Mouse (Mus musculus): Measurements from ENCODE around the gene Zswim3. TPM values are rescaled to one million over a fixed set of nuclear protein-coding genes. Genes with fewer than 3 reads are reported as not detected.

Zswim3 gene
- polyA plus RNA-seq, 1 experiment: 2.5 TPM

- H3K27ac ChIP-seq (ENCODE audit: insufficient read depth, low read length): peak overlapping the region; percentile 89
- no peak for DNase-seq (ENCODE audit: low read depth in 1 of 2, low spot score in 2 of 2)
- H3K4me1 ChIP-seq (ENCODE audit: control insufficient read depth, insufficient read depth, insufficient read length): peaks cover 8% of the 10 kb centered on the region; the same call in 1 of the 2 replicates
- peaks cover 3% of the 10 kb centered on the region for H3K36me3 ChIP-seq (ENCODE audit: control insufficient read depth, insufficient read depth, low read length)
- H3K27me3 ChIP-seq (ENCODE audit: control insufficient read depth, insufficient read depth, low read length): no peaks in the 10 kb centered on the region
- no peak for TF ChIP-seq CTCF (IDR thresholded peaks at IDR 0.05; ENCODE audit: extremely low read depth, insufficient read depth, insufficient read length, insufficient replicate concordance)
- TF ChIP-seq POLR2A (IDR thresholded peaks at IDR 0.05; ENCODE audit: low read depth, low read length): no peak
- peak overlapping the region; percentile 73 for H3K4me3 ChIP-seq (ENCODE audit: extremely low read depth, insufficient read depth, insufficient read length)
- 2% methylated on average over 21 of the region's 21 CpGs for WGBS
These were observed 427 bp downstream of the Zswim3 start for GRCm38 (mm10) chr2:164805332-164805718.

GRCm38 (mm10) chr2:164806614-164807013, 1.7 kb downstream of the Zswim3 start:
- Histone ChIP-seq H3K36me3 (ENCODE audit: control insufficient read depth, insufficient read depth, low read length) (peaks cover 1% of the 10 kb centered on the region; the same call in 1 of the 2 replicates), H3K4me3 (ENCODE audit: extremely low read depth, insufficient read depth, insufficient read length) (no peak overlapping the region), H3K27ac (ENCODE audit: insufficient read depth, low read length) (no peak overlapping the region), H3K27me3 (ENCODE audit: control insufficient read depth, insufficient read depth, low read length) (no peaks in the 10 kb centered on the region), H3K4me1 (ENCODE audit: control insufficient read depth, insufficient read depth, insufficient read length) (peaks cover 8% of the 10 kb centered on the region; the same call in 1 of the 2 replicates)
- WGBS: 93% methylated on average over 7 of the region's 7 CpGs
- TF ChIP-seq POLR2A (IDR thresholded peaks at IDR 0.05; ENCODE audit: low read depth, low read length): no peak
- no peak for TF ChIP-seq CTCF (IDR thresholded peaks at IDR 0.05; ENCODE audit: extremely low read depth, insufficient read depth, insufficient read length, insufficient replicate concordance)
- DNase-seq (ENCODE audit: low read depth in 1 of 2, low spot score in 2 of 2): no peak

- no peak for DNase-seq (ENCODE audit: low read depth in 1 of 2, low spot score in 2 of 2)
- no peak for TF ChIP-seq CTCF (IDR thresholded peaks at IDR 0.05; ENCODE audit: extremely low read depth, insufficient read depth, insufficient read length, insufficient replicate concordance)
- no peak for TF ChIP-seq POLR2A (IDR thresholded peaks at IDR 0.05; ENCODE audit: low read depth, low read length)
These were observed 8.7 kb downstream of the Zswim3 start for GRCm38 (mm10) chr2:164813557-164813956.

GRCm38 (mm10) chr2:164815348-164815747, 10.4 kb downstream of the Zswim3 start:
- DNase-seq (ENCODE audit: low read depth in 1 of 2, low spot score in 2 of 2): no peak
- 63% methylated on average over 5 of the region's 5 CpGs for WGBS
- Histone ChIP-seq H3K36me3 (ENCODE audit: control insufficient read depth, insufficient read depth, low read length) (0 out of 2 replicates have a peak, but pooled peaks cover 2% of the 10 kb centered on the region), H3K4me3 (ENCODE audit: extremely low read depth, insufficient read depth, insufficient read length) (no peak overlapping the region), H3K27me3 (ENCODE audit: control insufficient read depth, insufficient read depth, low read length) (no peaks in the 10 kb centered on the region), H3K27ac (ENCODE audit: insufficient read depth, low read length) (no peak overlapping the region), H3K4me1 (ENCODE audit: control insufficient read depth, insufficient read depth, insufficient read length) (no peaks in the 10 kb centered on the region)
- TF ChIP-seq CTCF (IDR thresholded peaks at IDR 0.05; ENCODE audit: extremely low read depth, insufficient read depth, insufficient read length, insufficient replicate concordance) (no peak), POLR2A (IDR thresholded peaks at IDR 0.05; ENCODE audit: low read depth, low read length) (no peak)

More at GRCm38 (mm10) chr2:164813557-164813956, 8.7 kb downstream of the Zswim3 start:
- H3K27ac ChIP-seq (ENCODE audit: insufficient read depth, low read length): no peak overlapping the region
- no peaks in the 10 kb centered on the region for H3K4me1 ChIP-seq (ENCODE audit: control insufficient read depth, insufficient read depth, insufficient read length)
- 84% methylated on average over 2 of the region's 2 CpGs for WGBS
- H3K27me3 ChIP-seq (ENCODE audit: control insufficient read depth, insufficient read depth, low read length): no peaks in the 10 kb centered on the region
- H3K36me3 ChIP-seq (ENCODE audit: control insufficient read depth, insufficient read depth, low read length): 0 out of 2 replicates have a peak, but pooled peaks cover 1% of the 10 kb centered on the region
- no peak overlapping the region for H3K4me3 ChIP-seq (ENCODE audit: extremely low read depth, insufficient read depth, insufficient read length)

GRCm38 (mm10) chr2:164815821-164816220, 10.9 kb downstream of the Zswim3 start:
- Histone ChIP-seq H3K27ac (ENCODE audit: insufficient read depth, low read length) (no peak overlapping the region), H3K4me3 (ENCODE audit: extremely low read depth, insufficient read depth, insufficient read length) (no peak overlapping the region), H3K36me3 (ENCODE audit: control insufficient read depth, insufficient read depth, low read length) (0 out of 2 replicates have a peak, but pooled peaks cover 3% of the 10 kb centered on the region), H3K4me1 (ENCODE audit: control insufficient read depth, insufficient read depth, insufficient read length) (no peaks in the 10 kb centered on the region), H3K27me3 (ENCODE audit: control insufficient read depth, insufficient read depth, low read length) (no peaks in the 10 kb centered on the region)
- no peak for DNase-seq (ENCODE audit: low read depth in 1 of 2, low spot score in 2 of 2)
- TF ChIP-seq CTCF (IDR thresholded peaks at IDR 0.05; ENCODE audit: extremely low read depth, insufficient read depth, insufficient read length, insufficient replicate concordance) (no peak), POLR2A (IDR thresholded peaks at IDR 0.05; ENCODE audit: low read depth, low read length) (no peak)
- WGBS: 92% methylated on average over 8 of the region's 8 CpGs

DNA sequence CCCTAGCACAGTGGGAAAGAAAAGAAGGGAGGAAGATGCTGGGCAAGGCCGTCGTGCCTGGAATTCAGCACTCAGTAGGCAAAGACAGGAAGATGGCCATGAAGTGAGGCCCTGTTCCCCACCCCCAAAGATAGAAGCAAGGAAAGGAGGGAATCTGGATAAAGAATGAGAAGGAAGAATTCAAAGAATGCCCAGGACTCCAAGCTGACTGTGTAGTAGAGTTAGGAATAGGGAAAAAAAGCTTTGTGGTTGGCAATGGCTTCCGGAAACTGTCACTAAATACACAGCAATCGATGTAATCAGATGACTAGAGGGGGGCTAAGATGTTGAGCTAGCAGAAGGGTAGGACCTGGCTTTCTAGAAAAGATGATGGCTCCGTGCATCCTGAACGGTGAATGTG, 12.3 kb downstream of the Zswim3 start:
- Histone ChIP-seq H3K36me3 (ENCODE audit: control insufficient read depth, insufficient read depth, low read length) (peaks cover 6% of the 10 kb centered on the region; the same call in 1 of the 2 replicates), H3K4me1 (ENCODE audit: control insufficient read depth, insufficient read depth, insufficient read length) (no peaks in the 10 kb centered on the region), H3K4me3 (ENCODE audit: extremely low read depth, insufficient read depth, insufficient read length) (no peak overlapping the region), H3K27me3 (ENCODE audit: control insufficient read depth, insufficient read depth, low read length) (no peaks in the 10 kb centered on the region), H3K27ac (ENCODE audit: insufficient read depth, low read length) (no peak overlapping the region)
- WGBS: 91% methylated on average over 6 of the region's 6 CpGs
- DNase-seq (ENCODE audit: low read depth in 1 of 2, low spot score in 2 of 2): no peak
- TF ChIP-seq POLR2A (IDR thresholded peaks at IDR 0.05; ENCODE audit: low read depth, low read length): no peak

DNA sequence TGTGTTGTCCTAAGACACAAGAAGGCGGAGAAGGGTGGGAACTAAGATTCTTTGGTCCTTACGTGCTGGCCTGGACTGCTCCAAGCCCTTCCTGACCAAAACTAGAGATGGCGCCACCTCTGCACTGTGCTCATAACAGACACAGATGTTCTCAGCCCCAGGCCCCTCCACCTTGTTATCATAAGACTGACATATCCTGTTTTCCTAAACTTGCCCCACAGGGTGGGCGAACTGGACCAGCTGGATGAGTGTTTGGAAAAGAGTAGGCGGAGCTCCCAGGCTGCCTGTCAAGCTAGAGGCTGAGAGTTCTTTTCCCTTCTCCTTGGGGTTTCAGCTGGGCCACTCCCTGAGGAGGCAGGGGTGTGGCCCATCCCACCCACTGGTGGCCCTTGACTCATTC, 12.8 kb downstream of the Zswim3 start:
- no peak for TF ChIP-seq CTCF (IDR thresholded peaks at IDR 0.05; ENCODE audit: extremely low read depth, insufficient read depth, insufficient read length, insufficient replicate concordance)
- TF ChIP-seq POLR2A (IDR thresholded peaks at IDR 0.05; ENCODE audit: low read depth, low read length): no peak
- no peak for DNase-seq (ENCODE audit: low read depth in 1 of 2, low spot score in 2 of 2)
- no peaks in the 10 kb centered on the region for H3K27me3 ChIP-seq (ENCODE audit: control insufficient read depth, insufficient read depth, low read length)
- 90% methylated on average over 5 of the region's 5 CpGs for WGBS
- no peak overlapping the region for H3K27ac ChIP-seq (ENCODE audit: insufficient read depth, low read length)
- no peak overlapping the region for H3K4me3 ChIP-seq (ENCODE audit: extremely low read depth, insufficient read depth, insufficient read length)
- peaks cover 6% of the 10 kb centered on the region; the same call in 1 of the 2 replicates for H3K36me3 ChIP-seq (ENCODE audit: control insufficient read depth, insufficient read depth, low read length)
- H3K4me1 ChIP-seq (ENCODE audit: control insufficient read depth, insufficient read depth, insufficient read length): no peaks in the 10 kb centered on the region

All from spleen, adult 2 months (tissue).